17 mouse cellular contexts compared by ENCODE assay signal in genomic region chr13:15486033-15486891, GRCm38 (mm10). TPM values are rescaled to one million over a fixed set of nuclear protein-coding genes. Genes with fewer than 3 reads are reported as not detected.
A peak's percentile ranks its signal among the peaks of the same experiment; 100 is the strongest.
DNase-seq lines count a peak whose midpoint lies in the region; ATAC-seq and TF ChIP-seq lines count a peak whose summit lies in the region.
"Had no signal": no experiment of that assay in that cellular context is flagged by ENCODE, and none has a peak within 500 bp of the region (broad histone marks: within the 10 kb centered on the region; RNA-seq: fewer than 3 reads in every experiment).

No protein-coding gene starts in this region.

- H3K4me1 ChIP-seq in forebrain, embryonic 15.5 days, result peaks cover 30% of the 10 kb centered on the region
- H3K4me1 ChIP-seq in hindbrain, postnatal 0 days (ENCODE audit: insufficient read depth, low read length), result peaks cover 5% of the 10 kb centered on the region
- H3K4me1 ChIP-seq: lung, embryonic 15.5 days had no signal

- H3K36me3 ChIP-seq in forebrain, embryonic 15.5 days, result no peaks in the 10 kb centered on the region
- no peaks in the 10 kb centered on the region for H3K36me3 ChIP-seq in hindbrain, postnatal 0 days (ENCODE audit: insufficient read depth, low read length)
- H3K36me3 ChIP-seq: G1E; lung, embryonic 15.5 days had no signal

- no peaks in the 10 kb centered on the region for H3K9me3 ChIP-seq in forebrain, embryonic 15.5 days
- H3K9me3 ChIP-seq in hindbrain, postnatal 0 days (ENCODE audit: low read length), result no peaks in the 10 kb centered on the region
- H3K9me3 ChIP-seq: G1E; lung, embryonic 15.5 days had no signal

- 8% methylated on average over 14 of the region's 14 CpGs for WGBS in forebrain, embryonic 15.5 days
- WGBS in hindbrain, postnatal 0 days, result 31% methylated on average over 14 of the region's 14 CpGs

- DNase-seq in embryo, embryonic 10.5 days (ENCODE audit: low spot score), result peak; percentile 71
- DNase-seq in hindbrain, postnatal 0 days (ENCODE audit: low spot score), result no peak
- DNase-seq in neural tube, embryonic 10.5 days (ENCODE audit: extremely low spot score, low spot score), result peak; percentile 27
- DNase-seq in layer of hippocampus, adult 11-12 months (ENCODE audit: low spot score), result no peak
- DNase-seq in cerebellum, postnatal 14 days, result no peak
- no peak for DNase-seq in layer of hippocampus, adult 18-20 months (ENCODE audit: low spot score in 2 of 2)
- DNase-seq in thymus, postnatal 0 days (ENCODE audit: low spot score), result no peak
- DNase-seq: adrenal gland, postnatal 36 days; cerebellum, adult 11-12 months; heart, postnatal 14 days; kidney, adult 11 months had no signal

- peak overlapping the region; percentile 14; the same call in 1 of the 2 replicates for H3K9ac ChIP-seq in forebrain, embryonic 15.5 days (replicated peaks)
- H3K9ac ChIP-seq in hindbrain, postnatal 0 days (replicated peaks; ENCODE audit: low read length), result no peak overlapping the region
- H3K9ac ChIP-seq: lung, embryonic 15.5 days had no signal

- H3K4me2 ChIP-seq in forebrain, embryonic 15.5 days (replicated peaks), result peak overlapping the region; percentile 36
- H3K4me2 ChIP-seq in hindbrain, postnatal 0 days (ENCODE audit: low read depth, low read length), result no peak overlapping the region
- H3K4me2 ChIP-seq: liver, embryonic 11.5 days; lung, embryonic 15.5 days had no signal

- H3K4me3 ChIP-seq in forebrain, embryonic 15.5 days, result no peak overlapping the region
- no peak overlapping the region for H3K4me3 ChIP-seq in hindbrain, postnatal 0 days (ENCODE audit: low read length)
- H3K4me3 ChIP-seq: erythroblast, embryonic 14.5 days; lung, embryonic 15.5 days had no signal

- ATAC-seq in forebrain, embryonic 15.5 days (replicated peaks), result no peak
- ATAC-seq in hindbrain, postnatal 0 days, result peak; percentile 24; the same call in 1 of the 2 replicates

- H3K27ac ChIP-seq in forebrain, embryonic 15.5 days (replicated peaks), result peak overlapping the region; percentile 63; the same call in 1 of the 2 replicates
- H3K27ac ChIP-seq in hindbrain, postnatal 0 days, result no peak overlapping the region
- H3K27ac ChIP-seq: lung, embryonic 15.5 days had no signal

- no peaks in the 10 kb centered on the region for H3K27me3 ChIP-seq in forebrain, embryonic 15.5 days
- no peaks in the 10 kb centered on the region for H3K27me3 ChIP-seq in hindbrain, postnatal 0 days (ENCODE audit: insufficient read depth, low read length)
- H3K27me3 ChIP-seq: lung, embryonic 15.5 days had no signal

- TF ChIP-seq CTCF in hindbrain, postnatal 0 days (IDR thresholded peaks at IDR 0.05; ENCODE audit: low read depth), result no peak

RNA-seq across cellular contexts. Expression of gene Gli3, which starts 23.2 kb away (rescaled TPM):
- polyA plus RNA-seq in forebrain, embryonic 15.5 days (2015; fragmentation: Nextera tagmentation; extraction: Ambion mirVana), result 13.5 and 15.9 TPM in 2 replicates
- total RNA-seq in hindbrain, postnatal 0 days (2014; rRNA removed), result 7.3 and 9.6 TPM in 2 replicates
- 3.0 and 3.7 TPM in 2 replicates for polyA plus RNA-seq in hindbrain, postnatal 0 days (2015; fragmentation: Nextera tagmentation; extraction: Ambion mirVana)
- 1 to 10 TPM; 8.4 to 9.3 TPM for total RNA-seq in layer of hippocampus, adult 18-20 months (2021)
- polyA plus RNA-seq in thymus, postnatal 0 days (2015; fragmentation: Nextera tagmentation; extraction: Ambion mirVana), result 2.1 and 2.5 TPM in 2 replicates
- total RNA-seq: megakaryocyte, adult 5-6 weeks had no signal
- polyA plus RNA-seq: erythroblast, embryonic 14.5 days; G1E had no signal

Comparison
In these comparisons a context has a peak if more than half of its experiments do, and no peak if none do; other contexts are left out.
1. DNase-seq: peak in embryo, embryonic 10.5 days (single experiment) and neural tube, embryonic 10.5 days (single experiment); none in hindbrain, postnatal 0 days (single experiment), layer of hippocampus, adult 11-12 months (single experiment), cerebellum, postnatal 14 days (0 of 2), layer of hippocampus, adult 18-20 months (0 of 2) and thymus, postnatal 0 days (single experiment).